10 mouse cellular contexts compared by ENCODE assay signal in genomic region chr17:48437421-48437911, GRCm38 (mm10). TPM values are rescaled to one million over a fixed set of nuclear protein-coding genes. Genes with fewer than 3 reads are reported as not detected.
DNase-seq lines count a peak whose midpoint lies in the region; ATAC-seq lines count a peak whose summit lies in the region.
"Had no signal": no experiment of that assay in that cellular context is flagged by ENCODE, and none has a peak within 500 bp of the region (broad histone marks: within the 10 kb centered on the region; RNA-seq: fewer than 3 reads in every experiment).

No protein-coding gene starts in this region.

- no peaks in the 10 kb centered on the region for H3K36me3 ChIP-seq in forebrain, embryonic 15.5 days
- no peaks in the 10 kb centered on the region for H3K36me3 ChIP-seq in hindbrain, embryonic 15.5 days
- no peaks in the 10 kb centered on the region for H3K36me3 ChIP-seq in neural tube, embryonic 12.5 days
- H3K36me3 ChIP-seq: liver, embryonic 13.5 days had no signal

- ATAC-seq in forebrain, embryonic 15.5 days (replicated peaks), result peak; percentile 36; the same call in 1 of the 2 replicates
- peak; percentile 46; the same call in 1 of the 2 replicates for ATAC-seq in hindbrain, embryonic 15.5 days (ENCODE audit: low FRiP score, low read depth)
- ATAC-seq in neural tube, embryonic 12.5 days (ENCODE audit: low FRiP score, low read depth), result peak; percentile 62

- no peaks in the 10 kb centered on the region for H3K9me3 ChIP-seq in forebrain, embryonic 15.5 days
- no peaks in the 10 kb centered on the region for H3K9me3 ChIP-seq in hindbrain, embryonic 15.5 days
- no peaks in the 10 kb centered on the region for H3K9me3 ChIP-seq in neural tube, embryonic 12.5 days
- H3K9me3 ChIP-seq: liver, embryonic 13.5 days had no signal

- 25% methylated on average over 7 of the region's 7 CpGs for WGBS in forebrain, embryonic 15.5 days
- 49% methylated on average over 7 of the region's 7 CpGs for WGBS in hindbrain, embryonic 15.5 days
- 25% methylated on average over 7 of the region's 7 CpGs for WGBS in neural tube, embryonic 12.5 days

- H3K4me1 ChIP-seq in forebrain, embryonic 15.5 days, result peaks cover 6% of the 10 kb centered on the region; the same call in 1 of the 2 replicates
- peaks cover under 1% of the 10 kb centered on the region; the same call in 1 of the 2 replicates for H3K4me1 ChIP-seq in hindbrain, embryonic 15.5 days (replicated peaks)
- H3K4me1 ChIP-seq in neural tube, embryonic 12.5 days, result peaks cover 17% of the 10 kb centered on the region

- no peak overlapping the region for H3K9ac ChIP-seq in forebrain, embryonic 15.5 days (replicated peaks)
- H3K9ac ChIP-seq in hindbrain, embryonic 15.5 days, result no peak overlapping the region
- H3K9ac ChIP-seq in neural tube, embryonic 12.5 days, result no peak overlapping the region
- H3K9ac ChIP-seq: liver, embryonic 13.5 days had no signal

- H3K4me3 ChIP-seq in forebrain, embryonic 15.5 days, result no peak overlapping the region
- H3K4me3 ChIP-seq in hindbrain, embryonic 15.5 days, result no peak overlapping the region
- H3K4me3 ChIP-seq in neural tube, embryonic 12.5 days, result no peak overlapping the region
- H3K4me3 ChIP-seq: liver, embryonic 13.5 days had no signal

- no peak overlapping the region for H3K27ac ChIP-seq in forebrain, embryonic 15.5 days (replicated peaks)
- 0 out of 2 replicates have a peak overlapping the region, but pooled peaks have one; percentile 7 for H3K27ac ChIP-seq in hindbrain, embryonic 15.5 days (replicated peaks)
- H3K27ac ChIP-seq in neural tube, embryonic 12.5 days, result peak overlapping the region; percentile 12; the same call in 1 of the 2 replicates
- H3K27ac ChIP-seq: liver, embryonic 13.5 days had no signal

- H3K27me3 ChIP-seq in forebrain, embryonic 15.5 days, result no peaks in the 10 kb centered on the region
- no peaks in the 10 kb centered on the region for H3K27me3 ChIP-seq in hindbrain, embryonic 15.5 days
- no peaks in the 10 kb centered on the region for H3K27me3 ChIP-seq in neural tube, embryonic 12.5 days (replicated peaks)
- H3K27me3 ChIP-seq: liver, embryonic 13.5 days had no signal

- peak; percentile 34 for DNase-seq in kidney, adult 11 months
- DNase-seq in kidney, postnatal 14 days, result no peak
- DNase-seq in ovary, postnatal 36 days (ENCODE audit: low spot score), result no peak
- DNase-seq in urinary bladder, adult 2 months (ENCODE audit: low spot score), result no peak
- DNase-seq in right cerebral cortex, postnatal 14 days, result no peak
- DNase-seq: liver, embryonic 13.5 days had no signal

- no peak overlapping the region for H3K4me2 ChIP-seq in forebrain, embryonic 15.5 days (replicated peaks)
- H3K4me2 ChIP-seq in hindbrain, embryonic 15.5 days, result no peak overlapping the region
- peak overlapping the region; percentile 20 for H3K4me2 ChIP-seq in neural tube, embryonic 12.5 days (replicated peaks)
- H3K4me2 ChIP-seq: liver, embryonic 13.5 days had no signal

RNA-seq across cellular contexts. Expression of gene Apobec2, which starts 4.7 kb away (rescaled TPM):
- polyA plus RNA-seq in forebrain, embryonic 15.5 days (2015; fragmentation: Nextera tagmentation; extraction: Ambion mirVana), result 0.19 and 0.73 TPM in 2 replicates
- 0.62 and 0.65 TPM in 2 replicates for polyA plus RNA-seq in hindbrain, embryonic 15.5 days (2015; fragmentation: Nextera tagmentation; extraction: Ambion mirVana)
- 2.4 and 4.4 TPM in 2 replicates for polyA plus RNA-seq in neural tube, embryonic 12.5 days (2016; fragmentation: Nextera tagmentation; extraction: Ambion mirVana)
- 6.8 and 7.9 TPM in 2 replicates for polyA plus RNA-seq in urinary bladder, adult 2 months (2012; rRNA removed)

RNA-seq across cellular contexts. Expression of gene Tspo2, which starts 13.9 kb away (rescaled TPM):
- polyA plus RNA-seq in forebrain, embryonic 15.5 days (2015; fragmentation: Nextera tagmentation; extraction: Ambion mirVana), result 2.3 and 2.8 TPM in 2 replicates
- polyA plus RNA-seq in hindbrain, embryonic 15.5 days (2015; fragmentation: Nextera tagmentation; extraction: Ambion mirVana), result 1.2 and 1.8 TPM in 2 replicates
- polyA plus RNA-seq in neural tube, embryonic 12.5 days (2016; fragmentation: Nextera tagmentation; extraction: Ambion mirVana), result 1.0 and 1.5 TPM in 2 replicates
- not detected in 2 replicates for polyA plus RNA-seq in urinary bladder, adult 2 months (2012; rRNA removed)
- polyA plus RNA-seq: C2C12 had no signal

RNA-seq across cellular contexts. Expression of gene Unc5cl, which starts 17.2 kb away (rescaled TPM):
- polyA plus RNA-seq in forebrain, embryonic 15.5 days (2015; fragmentation: Nextera tagmentation; extraction: Ambion mirVana), result 0.17 and 0.24 TPM in 2 replicates
- polyA plus RNA-seq in hindbrain, embryonic 15.5 days (2015; fragmentation: Nextera tagmentation; extraction: Ambion mirVana), result 0.39 TPM in 1 of 2 replicates, not detected in the other
- polyA plus RNA-seq in neural tube, embryonic 12.5 days (2016; fragmentation: Nextera tagmentation; extraction: Ambion mirVana), result 0.15 TPM in 1 of 2 replicates, not detected in the other
- polyA plus RNA-seq in urinary bladder, adult 2 months (2012; rRNA removed), result 0.11 and 0.13 TPM in 2 replicates
- polyA plus RNA-seq: C2C12 had no signal

RNA-seq across cellular contexts. Expression of gene Oard1, which starts 27.7 kb away (rescaled TPM):
- 59.0 and 60.7 TPM in 2 replicates for polyA plus RNA-seq in forebrain, embryonic 15.5 days (2015; fragmentation: Nextera tagmentation; extraction: Ambion mirVana)
- polyA plus RNA-seq in hindbrain, embryonic 15.5 days (2015; fragmentation: Nextera tagmentation; extraction: Ambion mirVana), result 35.1 TPM in 2 replicates
- polyA plus RNA-seq in neural tube, embryonic 12.5 days (2016; fragmentation: Nextera tagmentation; extraction: Ambion mirVana), result 58.7 and 62.6 TPM in 2 replicates
- 38.1 and 42.4 TPM in 2 replicates for polyA plus RNA-seq in urinary bladder, adult 2 months (2012; rRNA removed)

RNA-seq across cellular contexts. Expression of gene Nfya, which starts 27.8 kb away (rescaled TPM):
- 17.6 and 18.9 TPM in 2 replicates for polyA plus RNA-seq in forebrain, embryonic 15.5 days (2015; fragmentation: Nextera tagmentation; extraction: Ambion mirVana)
- polyA plus RNA-seq in hindbrain, embryonic 15.5 days (2015; fragmentation: Nextera tagmentation; extraction: Ambion mirVana), result 11.1 and 11.6 TPM in 2 replicates
- 16.3 and 17.4 TPM in 2 replicates for polyA plus RNA-seq in neural tube, embryonic 12.5 days (2016; fragmentation: Nextera tagmentation; extraction: Ambion mirVana)
- polyA plus RNA-seq in urinary bladder, adult 2 months (2012; rRNA removed), result 31.7 and 39.2 TPM in 2 replicates
